Mouse (Mus musculus) liver, adult 2 months (tissue): ENCODE data around the gene Hnrnph1.

Source experiments
- CTCF ChIP-seq: fragments of 200-500 bp; IDR thresholded peaks from 2 replicates; pipeline ENCODE4 v1.5.1; 2011; ENCODE audit warnings: low read depth, low read length, control low read depth
- POLR2A ChIP-seq: fragments of 200-500 bp; IDR thresholded peaks from 2 replicates; pipeline ENCODE4 v1.6.1; 2011; ENCODE audit warnings: low read length, control low read depth; ENCODE audit not compliant: insufficient read depth; ENCODE audit errors: extremely low read depth

GRCm38 (mm10) chr11:50389011-50389410, 12.2 kb downstream of the Hnrnph1 start:
- TF ChIP-seq CTCF (no peak), POLR2A (no peak)
